Mouse (Mus musculus): ENCODE results near the gene Pkd1l3. TPM values are rescaled to one million over a fixed set of nuclear protein-coding genes. Genes with fewer than 3 reads are reported as not detected.

The Pkd1l3 gene
- polyA plus RNA-seq, 1 experiment, result not detected

- peak overlapping the region; percentile 81 for H3ac ChIP-seq (ENCODE audit: control insufficient read depth, insufficient read length, low read depth)
Observed at GRCm38 (mm10) chr8:109692443-109693145, 78.3 kb downstream of the Pkd1l3 start.

GRCm38 (mm10) chr8:109693146-109693900 lies 79.0 kb downstream of the Pkd1l3 start, which contains the start of gene Ist1:
Ist1 (minus strand) TSS chr8:109693260.
- TF ChIP-seq FOSL1 (IDR thresholded peaks at IDR 0.05; ENCODE audit: insufficient read depth, low read length, poor library complexity, severe bottlenecking) (peak; percentile 26), MYOG (IDR thresholded peaks at IDR 0.05; ENCODE audit: control insufficient read depth, extremely low read depth, insufficient read length) (no peak), CEBPB (IDR thresholded peaks at IDR 0.05; ENCODE audit: low read depth) (no peak), MAX (IDR thresholded peaks at IDR 0.05) (peak; percentile 73), MYOD1 (IDR thresholded peaks at IDR 0.05; ENCODE audit: control insufficient read depth, insufficient read length, low read depth) (no peak), USF1 (IDR thresholded peaks at IDR 0.05; ENCODE audit: low read depth) (peak; percentile 22), CTCF (IDR thresholded peaks at IDR 0.05; ENCODE audit: control insufficient read depth, insufficient read depth, insufficient read length) (no peak)
- Histone ChIP-seq H3K27me3 (ENCODE audit: control insufficient read depth, insufficient read depth, insufficient read length) (no peaks in the 10 kb centered on the region), H3K79me2 (ENCODE audit: control insufficient read depth, insufficient read depth) (peaks cover 48% of the 10 kb centered on the region), H3K4me3 (ENCODE audit: insufficient read depth, poor library complexity, severe bottlenecking) (peak within 1 kb of the TSS; percentile 92), H3K79me3 (ENCODE audit: low read depth) (peaks cover 47% of the 10 kb centered on the region), H3K36me3 (ENCODE audit: control insufficient read depth, insufficient read depth) (no peaks in the 10 kb centered on the region), H3ac (ENCODE audit: control insufficient read depth, insufficient read length, low read depth) (peak within 1 kb of the TSS; percentile 84)

More at GRCm38 (mm10) chr8:109692443-109693145, 78.3 kb downstream of the Pkd1l3 start:
- Histone ChIP-seq H3K27me3 (ENCODE audit: control insufficient read depth, insufficient read depth, insufficient read length) (no peaks in the 10 kb centered on the region), H3K79me3 (ENCODE audit: low read depth) (peaks cover 54% of the 10 kb centered on the region), H3K79me2 (ENCODE audit: control insufficient read depth, insufficient read depth) (peaks cover 56% of the 10 kb centered on the region), H3K36me3 (ENCODE audit: control insufficient read depth, insufficient read depth) (no peaks in the 10 kb centered on the region), H3K4me3 (ENCODE audit: insufficient read depth, poor library complexity, severe bottlenecking) (peak overlapping the region; percentile 92)
- TF ChIP-seq USF1 (IDR thresholded peaks at IDR 0.05; ENCODE audit: low read depth) (no peak), MYOD1 (IDR thresholded peaks at IDR 0.05; ENCODE audit: control insufficient read depth, insufficient read length, low read depth) (no peak), MYOG (IDR thresholded peaks at IDR 0.05; ENCODE audit: control insufficient read depth, extremely low read depth, insufficient read length) (no peak), CTCF (IDR thresholded peaks at IDR 0.05; ENCODE audit: control insufficient read depth, insufficient read depth, insufficient read length) (no peak), MAX (IDR thresholded peaks at IDR 0.05) (no peak), FOSL1 (IDR thresholded peaks at IDR 0.05; ENCODE audit: insufficient read depth, low read length, poor library complexity, severe bottlenecking) (no peak), CEBPB (IDR thresholded peaks at IDR 0.05; ENCODE audit: low read depth) (no peak)

- TF ChIP-seq MYOD1 (IDR thresholded peaks at IDR 0.05; ENCODE audit: control insufficient read depth, insufficient read length, low read depth), result no peak
- TF ChIP-seq MAX (IDR thresholded peaks at IDR 0.05), result no peak
- no peak for TF ChIP-seq FOSL1 (IDR thresholded peaks at IDR 0.05; ENCODE audit: insufficient read depth, low read length, poor library complexity, severe bottlenecking)
- no peak for TF ChIP-seq CTCF (IDR thresholded peaks at IDR 0.05; ENCODE audit: control insufficient read depth, insufficient read depth, insufficient read length)
- TF ChIP-seq CEBPB (IDR thresholded peaks at IDR 0.05; ENCODE audit: low read depth), result no peak
- TF ChIP-seq MYOG (IDR thresholded peaks at IDR 0.05; ENCODE audit: control insufficient read depth, extremely low read depth, insufficient read length), result no peak
- no peak for TF ChIP-seq USF1 (IDR thresholded peaks at IDR 0.05; ENCODE audit: low read depth)
- Histone ChIP-seq H3ac (ENCODE audit: control insufficient read depth, insufficient read length, low read depth) (no peak overlapping the region), H3K79me3 (ENCODE audit: low read depth) (peaks cover 39% of the 10 kb centered on the region), H3K27me3 (ENCODE audit: control insufficient read depth, insufficient read depth, insufficient read length) (no peaks in the 10 kb centered on the region), H3K79me2 (ENCODE audit: control insufficient read depth, insufficient read depth) (peaks cover 40% of the 10 kb centered on the region), H3K4me3 (ENCODE audit: insufficient read depth, poor library complexity, severe bottlenecking) (no peak overlapping the region), H3K36me3 (ENCODE audit: control insufficient read depth, insufficient read depth) (no peaks in the 10 kb centered on the region)
Observed at GRCm38 (mm10) chr8:109694154-109694553, 79.8 kb downstream of the Pkd1l3 start.

GRCm38 (mm10) chr8:109697754-109698153 lies 83.4 kb downstream of the Pkd1l3 start:
- peaks cover 4% of the 10 kb centered on the region for H3K27me3 ChIP-seq (ENCODE audit: control insufficient read depth, insufficient read depth, insufficient read length)
- peaks cover 4% of the 10 kb centered on the region for H3K79me2 ChIP-seq (ENCODE audit: control insufficient read depth, insufficient read depth)
- no peak overlapping the region for H3K4me3 ChIP-seq (ENCODE audit: insufficient read depth, poor library complexity, severe bottlenecking)
- no peak overlapping the region for H3ac ChIP-seq (ENCODE audit: control insufficient read depth, insufficient read length, low read depth)
- no peaks in the 10 kb centered on the region for H3K36me3 ChIP-seq (ENCODE audit: control insufficient read depth, insufficient read depth)
- no peak for TF ChIP-seq MYOG (IDR thresholded peaks at IDR 0.05; ENCODE audit: control insufficient read depth, extremely low read depth, insufficient read length)
- TF ChIP-seq MYOD1 (IDR thresholded peaks at IDR 0.05; ENCODE audit: control insufficient read depth, insufficient read length, low read depth), result no peak
- TF ChIP-seq FOSL1 (IDR thresholded peaks at IDR 0.05; ENCODE audit: insufficient read depth, low read length, poor library complexity, severe bottlenecking), result no peak
- TF ChIP-seq CTCF (IDR thresholded peaks at IDR 0.05; ENCODE audit: control insufficient read depth, insufficient read depth, insufficient read length), result no peak
- TF ChIP-seq CEBPB (IDR thresholded peaks at IDR 0.05; ENCODE audit: low read depth), result no peak
- H3K79me3 ChIP-seq (ENCODE audit: low read depth), result peaks cover 3% of the 10 kb centered on the region

- Histone ChIP-seq H3ac (ENCODE audit: control insufficient read depth, insufficient read length, low read depth) (no peak overlapping the region), H3K4me3 (ENCODE audit: insufficient read depth, poor library complexity, severe bottlenecking) (no peak overlapping the region), H3K79me2 (ENCODE audit: control insufficient read depth, insufficient read depth) (no peaks in the 10 kb centered on the region), H3K27me3 (ENCODE audit: control insufficient read depth, insufficient read depth, insufficient read length) (peaks cover 4% of the 10 kb centered on the region), H3K36me3 (ENCODE audit: control insufficient read depth, insufficient read depth) (no peaks in the 10 kb centered on the region), H3K79me3 (ENCODE audit: low read depth) (no peaks in the 10 kb centered on the region)
- no peak for TF ChIP-seq MAX (IDR thresholded peaks at IDR 0.05)
- TF ChIP-seq USF1 (IDR thresholded peaks at IDR 0.05; ENCODE audit: low read depth), result no peak
- TF ChIP-seq CTCF (IDR thresholded peaks at IDR 0.05; ENCODE audit: control insufficient read depth, insufficient read depth, insufficient read length), result no peak
- no peak for TF ChIP-seq FOSL1 (IDR thresholded peaks at IDR 0.05; ENCODE audit: insufficient read depth, low read length, poor library complexity, severe bottlenecking)
- TF ChIP-seq CEBPB (IDR thresholded peaks at IDR 0.05; ENCODE audit: low read depth), result no peak
- TF ChIP-seq MYOG (IDR thresholded peaks at IDR 0.05; ENCODE audit: control insufficient read depth, extremely low read depth, insufficient read length), result no peak
- TF ChIP-seq MYOD1 (IDR thresholded peaks at IDR 0.05; ENCODE audit: control insufficient read depth, insufficient read length, low read depth), result no peak
Observed at GRCm38 (mm10) chr8:109698477-109698876, 84.2 kb downstream of the Pkd1l3 start.

Measured in C2C12 (cell line).